Mouse (Mus musculus): ENCODE measurements at regions not wholly inside any gene's neighbourhood (a gene's known extent, or its start where the extent isn't known, plus 50 kb on each side); places are given as distances from the start of the nearest gene placed in this dataset.

GRCm38 (mm10) chr5:102287131-102287530, 194.1 kb upstream of the Arhgap24 start:
- no peak for DNase-seq (ENCODE audit: low read depth, low spot score)

DNA sequence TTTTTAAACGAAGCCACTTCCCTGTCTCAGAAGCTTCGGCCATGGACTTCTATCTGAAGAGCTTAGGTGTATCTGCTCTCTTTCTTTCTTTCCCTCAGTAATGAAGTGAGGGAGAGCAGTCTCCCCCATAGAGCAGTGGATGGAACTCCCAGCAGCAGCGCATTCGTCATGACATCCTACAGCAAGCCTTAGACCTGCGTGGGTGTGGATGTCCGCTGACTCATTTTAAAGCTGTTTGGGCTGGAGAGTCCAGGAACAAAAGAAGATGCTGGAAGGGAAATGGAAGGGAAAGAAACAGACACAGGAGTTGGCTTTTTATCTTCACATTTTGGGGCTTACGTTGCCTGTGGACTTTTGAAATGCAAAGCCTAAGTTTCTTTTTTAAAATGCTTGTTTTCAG, 190.3 kb upstream of the Arhgap24 start:
- DNase-seq (ENCODE audit: low read depth, low spot score): no peak

- no peak for DNase-seq (ENCODE audit: low read depth, low spot score)
These were observed 185.6 kb upstream of the Arhgap24 start for GRCm38 (mm10) chr5:102295564-102295963.

GRCm38 (mm10) chr5:102306309-102306708, 174.9 kb upstream of the Arhgap24 start:
- DNase-seq (ENCODE audit: low read depth, low spot score): no peak

- DNase-seq (ENCODE audit: low read depth, low spot score): no peak
These were observed 174.5 kb upstream of the Arhgap24 start for GRCm38 (mm10) chr5:102306718-102307117.

DNA sequence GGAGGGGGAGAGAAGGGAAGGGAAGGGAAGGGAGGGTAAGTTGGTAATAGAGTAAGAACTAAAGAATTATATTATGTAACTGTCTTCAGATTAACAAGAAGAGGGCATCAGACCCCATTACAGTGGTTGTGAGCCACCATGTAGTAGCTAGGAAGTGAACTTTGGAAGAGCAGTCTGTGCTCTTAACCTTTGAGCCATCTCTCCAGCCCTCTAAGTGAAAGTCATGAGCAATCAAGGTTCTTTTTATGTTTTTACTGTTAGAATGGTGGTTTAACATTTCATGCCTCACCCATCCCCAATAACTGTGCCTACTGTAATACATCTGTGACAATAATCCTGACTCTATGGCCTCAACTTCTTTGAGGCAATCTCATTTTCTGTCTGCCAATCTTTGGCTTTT, 169.6 kb upstream of the Arhgap24 start:
- no peak for DNase-seq (ENCODE audit: low read depth, low spot score)

DNA sequence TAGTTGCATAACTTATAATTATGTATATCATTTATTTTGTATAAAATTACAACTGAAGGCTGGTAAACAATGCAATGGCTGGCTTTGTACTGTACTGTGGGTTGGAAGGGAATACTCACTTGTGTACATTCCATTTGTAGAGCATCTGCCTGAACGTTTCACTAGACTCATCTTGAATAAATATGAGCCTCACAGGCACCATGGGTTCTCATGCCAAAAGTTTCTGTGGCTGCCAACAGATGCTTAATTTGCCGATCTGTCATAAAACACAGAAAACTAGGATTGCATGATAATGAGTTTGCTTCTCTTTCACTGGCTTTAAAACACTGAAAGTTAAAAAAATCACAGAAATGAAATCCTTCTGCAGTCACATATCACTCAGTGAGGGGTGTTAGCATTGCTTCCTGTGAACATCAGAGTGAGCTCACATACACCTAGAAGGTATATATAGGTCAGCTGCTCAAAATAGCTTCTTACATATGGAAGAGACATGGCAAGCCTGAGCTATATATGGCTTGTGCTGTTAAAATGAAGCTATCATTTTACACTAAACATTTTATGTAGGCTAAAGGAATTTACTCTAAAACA, 152.9 kb upstream of the Arhgap24 start:
- DNase-seq (ENCODE audit: low read depth, low spot score): no peak

- no peak for DNase-seq (ENCODE audit: low read depth, low spot score)
These were observed 147.3 kb upstream of the Arhgap24 start for GRCm38 (mm10) chr5:102333894-102334293.

DNA sequence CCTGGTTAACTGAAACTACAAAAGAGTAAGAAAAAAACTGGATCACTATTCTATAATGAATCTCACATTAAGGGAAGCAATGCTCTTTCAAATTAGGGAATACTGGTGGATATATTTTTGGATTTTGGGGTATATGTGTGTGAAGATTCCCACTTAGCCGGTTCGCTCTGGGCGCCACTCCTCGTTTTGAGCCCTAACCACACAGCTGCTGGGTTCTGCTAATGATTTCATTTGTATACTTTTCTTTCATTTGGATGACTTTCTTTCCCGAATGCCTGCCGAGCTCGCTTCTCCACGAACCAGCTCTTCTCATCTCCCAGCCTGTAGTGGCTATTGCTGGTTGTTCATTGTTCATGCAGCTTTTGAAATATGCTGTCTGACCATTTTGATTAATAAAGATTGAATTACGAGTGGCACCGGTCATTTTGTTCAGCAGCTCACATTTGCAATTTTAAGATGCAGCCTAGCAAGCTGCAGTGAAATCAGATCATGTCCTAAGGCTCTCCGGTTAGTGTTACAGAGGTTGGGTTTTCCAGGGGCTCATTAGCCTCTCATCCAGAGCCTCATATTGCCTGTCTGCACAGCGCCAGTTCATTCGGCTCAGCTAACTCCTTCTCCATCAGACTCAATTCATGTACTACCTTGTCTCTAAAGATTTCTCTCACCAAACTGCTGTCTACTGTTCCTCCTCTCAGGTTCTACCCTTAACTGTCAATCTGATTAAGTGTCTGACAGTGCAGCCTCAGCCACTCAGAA, 146.6 kb upstream of the Arhgap24 start:
- DNase-seq (ENCODE audit: low read depth, low spot score): no peak

- peak; percentile 8 for DNase-seq (ENCODE audit: low read depth, low spot score)
These were observed 114.7 kb upstream of the Arhgap24 start for GRCm38 (mm10) chr5:102366481-102366880.

DNA sequence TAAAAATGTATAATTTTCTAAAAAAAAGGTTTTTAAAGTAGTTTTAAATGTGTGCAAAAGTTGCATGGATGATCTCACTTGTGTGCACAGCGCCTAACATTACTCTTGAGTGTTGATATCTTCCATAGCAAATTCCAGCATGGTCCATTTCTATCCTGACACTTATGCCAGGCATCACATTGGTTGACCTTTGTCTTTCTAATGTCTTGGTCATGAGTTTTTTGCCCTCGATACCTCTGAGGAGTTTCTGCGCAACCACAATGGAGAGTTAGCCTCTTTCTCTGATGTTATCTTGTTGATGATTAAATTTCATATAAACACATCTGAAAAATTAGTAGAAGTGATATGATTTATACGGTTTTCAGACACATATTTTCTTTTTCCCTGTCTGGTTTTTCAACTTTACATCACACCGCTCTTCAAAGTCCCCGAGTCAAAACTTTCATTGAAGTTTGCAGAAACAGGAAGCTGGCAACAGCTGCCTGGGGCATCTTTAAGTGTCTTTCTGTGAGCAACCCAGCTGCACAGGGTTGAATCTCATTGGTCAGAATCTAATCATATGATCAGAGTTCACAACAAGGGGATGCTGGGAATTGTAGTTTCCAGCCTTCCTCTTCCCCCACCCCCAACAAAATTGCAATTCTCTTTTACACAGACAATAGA, 107.8 kb upstream of the Arhgap24 start:
- DNase-seq (ENCODE audit: low read depth, low spot score): no peak

GRCm38 (mm10) chr5:102373972-102374755, 107.0 kb upstream of the Arhgap24 start:
- no peak for DNase-seq (ENCODE audit: low read depth, low spot score)

- no peak for DNase-seq (ENCODE audit: low read depth, low spot score)
These were observed 105.9 kb upstream of the Arhgap24 start for GRCm38 (mm10) chr5:102375339-102375738.

- peak; percentile 13 for DNase-seq (ENCODE audit: low read depth, low spot score)
These were observed 87.2 kb upstream of the Arhgap24 start for GRCm38 (mm10) chr5:102393941-102394340.

DNA sequence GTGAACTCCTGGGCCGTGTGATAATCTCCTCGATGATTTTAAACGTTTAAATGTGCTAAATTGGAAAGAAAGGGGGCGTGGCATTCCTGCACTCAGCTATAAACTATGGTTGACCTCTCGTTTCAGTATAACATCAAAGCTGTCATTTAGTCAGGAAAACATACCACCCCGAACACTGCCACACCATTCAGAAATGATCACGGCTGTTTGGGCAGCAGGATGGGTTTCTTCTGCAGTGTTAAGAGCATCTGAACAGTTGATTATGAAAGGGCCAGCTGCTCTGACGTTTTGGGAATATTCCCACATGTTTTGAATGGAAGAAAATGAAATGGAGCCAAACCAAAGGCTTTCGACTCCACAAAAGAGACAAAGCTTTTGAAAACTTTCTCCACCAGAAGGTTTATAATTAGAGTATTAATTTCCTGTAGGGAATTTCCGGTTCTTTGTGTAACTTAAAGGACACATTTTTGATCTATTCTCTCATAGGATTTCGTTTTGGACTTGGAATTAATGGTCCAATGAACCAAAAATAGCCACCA, 85.5 kb upstream of the Arhgap24 start:
- peak; percentile 34 for DNase-seq (ENCODE audit: low read depth, low spot score)

DNA sequence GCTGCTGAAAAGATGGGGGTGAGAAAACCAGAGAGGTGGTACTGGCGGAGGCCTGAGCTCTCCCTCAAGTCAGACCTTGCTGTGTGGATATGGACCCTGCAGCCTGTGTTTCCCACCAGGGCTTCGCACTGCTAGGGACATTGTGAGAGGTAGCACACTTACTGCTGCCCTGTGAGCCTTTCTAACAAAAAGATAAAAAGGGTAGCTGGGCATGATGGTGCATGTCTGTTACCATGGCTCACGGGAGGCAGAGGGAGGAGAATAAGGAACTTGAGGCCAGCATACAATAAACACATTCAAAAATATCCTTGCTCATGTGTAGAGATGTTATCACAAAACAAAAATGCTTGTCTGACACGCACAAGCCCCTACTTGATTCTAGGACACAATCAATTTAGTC, 82.2 kb upstream of the Arhgap24 start:
- DNase-seq (ENCODE audit: low read depth, low spot score): no peak

GRCm38 (mm10) chr5:102417642-102418041, 63.5 kb upstream of the Arhgap24 start:
- DNase-seq (ENCODE audit: low read depth, low spot score): no peak

DNA sequence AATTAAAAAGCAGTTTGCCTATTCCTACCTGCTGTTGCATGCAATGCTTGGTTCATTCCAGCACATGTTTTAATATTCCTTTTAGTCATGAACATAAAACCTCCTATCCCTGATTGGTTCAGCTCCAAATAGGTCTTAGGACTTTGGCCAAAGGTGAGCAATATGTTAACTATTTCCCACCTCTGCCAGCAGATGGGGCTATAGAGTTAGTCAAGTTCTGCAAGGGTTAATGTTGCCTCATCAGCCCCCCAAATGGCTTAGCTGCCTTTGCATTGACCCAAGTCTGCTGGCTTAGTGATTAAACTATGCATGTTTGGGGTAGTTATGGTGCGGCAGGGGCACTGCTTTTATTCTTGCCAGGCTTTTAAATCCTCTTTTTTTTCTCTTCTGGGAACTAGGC, 62.1 kb upstream of the Arhgap24 start:
- DNase-seq (ENCODE audit: low read depth, low spot score): no peak

DNA sequence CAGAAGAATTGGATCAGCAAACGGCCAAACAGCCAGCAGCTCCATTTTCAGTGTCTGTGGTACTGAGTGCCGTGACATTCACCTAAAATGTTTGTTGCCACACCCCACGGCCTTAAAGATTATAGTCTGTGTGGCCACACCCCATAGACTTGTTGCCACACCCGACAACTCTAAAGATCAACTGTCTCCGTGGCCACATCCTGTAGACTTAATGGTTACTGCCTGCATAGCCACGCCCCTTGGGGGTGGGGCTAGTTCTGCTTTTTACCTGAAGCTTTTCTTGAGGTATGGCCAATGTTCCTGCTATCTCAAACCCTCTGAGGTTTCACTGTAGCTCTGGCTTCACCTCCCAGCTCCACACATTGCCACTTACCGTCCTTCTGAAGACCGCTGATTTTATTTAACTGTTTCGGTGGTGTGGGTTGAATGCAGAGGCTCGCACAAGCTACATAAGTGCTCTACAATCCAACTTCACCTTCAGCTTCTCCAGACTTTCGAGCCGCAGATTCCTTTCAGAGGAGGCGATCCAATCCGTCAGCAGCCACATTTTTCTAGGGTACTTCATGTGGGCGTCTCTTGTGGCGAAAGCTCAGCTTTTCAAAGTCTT, 56.5 kb upstream of the Arhgap24 start:
- DNase-seq (ENCODE audit: low read depth, low spot score): no peak

- DNase-seq (ENCODE audit: low read depth, low spot score): no peak
These were observed 52.9 kb upstream of the Arhgap24 start for GRCm38 (mm10) chr5:102428310-102428709.
